In the genomic region with DNA sequence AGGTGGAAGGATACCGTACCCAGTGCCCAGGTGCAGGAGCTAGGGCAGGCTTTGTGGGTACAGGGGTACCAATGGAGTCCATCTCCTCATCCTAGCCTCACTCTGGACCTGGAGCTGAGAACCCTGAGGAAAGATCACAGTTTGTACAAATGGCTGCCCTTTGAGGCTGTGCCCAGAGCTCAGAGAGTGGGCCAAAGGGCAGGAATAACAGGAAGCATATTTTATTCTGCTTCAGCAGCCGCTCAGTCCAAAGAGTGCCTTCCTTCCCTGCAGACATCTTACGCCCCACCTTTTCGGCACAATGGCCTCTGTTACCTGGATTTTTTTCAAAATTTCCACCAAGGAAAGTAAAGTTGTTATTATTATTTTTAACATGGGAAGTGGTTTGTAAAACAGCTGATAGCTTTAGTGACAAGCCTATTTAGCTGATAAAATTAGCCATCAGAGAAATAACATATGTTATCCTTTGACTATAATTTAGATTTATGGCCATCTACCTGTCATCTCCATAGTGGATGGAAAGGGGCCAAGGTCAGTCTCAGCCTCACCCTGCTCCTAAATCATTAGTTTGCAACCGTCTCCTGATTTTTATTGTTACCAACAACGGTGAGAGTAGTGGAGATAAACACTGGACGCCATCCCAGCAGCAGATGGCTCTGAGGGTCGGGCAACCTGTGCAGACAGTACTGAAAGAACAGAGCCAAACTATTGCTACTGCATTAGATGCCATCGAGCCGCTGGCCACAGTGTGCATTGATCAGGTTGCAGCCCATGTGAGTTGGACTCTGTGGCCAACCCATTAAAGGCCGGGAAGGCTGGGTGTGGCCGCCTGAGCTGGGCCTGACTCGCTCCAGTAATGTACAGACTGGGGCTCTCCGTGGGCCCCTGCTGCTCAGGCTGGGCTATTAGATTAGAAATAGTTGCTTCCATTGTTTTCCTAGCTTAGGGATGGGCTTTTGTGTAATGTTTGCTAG, we compare ENCODE assay signal across 10 mouse cellular contexts.
A peak's percentile ranks its signal among the peaks of the same experiment; 100 is the strongest.
DNase-seq lines count a peak whose midpoint lies in the region; ATAC-seq lines count a peak whose summit lies in the region.
"Had no signal": no experiment of that assay in that cellular context is flagged by ENCODE, and none has a peak within 500 bp of the region (broad histone marks: within the 10 kb centered on the region; RNA-seq: fewer than 3 reads in every experiment).

No protein-coding gene starts in this region.

- H3K27ac ChIP-seq in kidney, embryonic 15.5 days = no peak overlapping the region

- no peak overlapping the region for H3K4me3 ChIP-seq in kidney, embryonic 15.5 days (replicated peaks)

- no peaks in the 10 kb centered on the region for H3K27me3 ChIP-seq in kidney, embryonic 15.5 days

- DNase-seq in kidney, adult 9 months = peak; percentile 58
- DNase-seq in ZHBTc4 (ENCODE audit: low read depth, low spot score) = peak; percentile 69
- peak; percentile 48 for DNase-seq in cerebellum, adult 8-10 months
- DNase-seq in kidney, postnatal 14 days = peak; percentile 27
- DNase-seq in urinary bladder, adult 18-20 months (ENCODE audit: low spot score in 2 of 2) = no peak
- no peak for DNase-seq in urinary bladder, postnatal 14 days (ENCODE audit: low spot score)

- H3K9me3 ChIP-seq in kidney, embryonic 15.5 days (replicated peaks) = no peaks in the 10 kb centered on the region

- no peak overlapping the region for H3K4me2 ChIP-seq in kidney, embryonic 15.5 days
- H3K4me2 ChIP-seq: heart, embryonic 11.5 days; midbrain, embryonic 11.5 days had no signal

- H3K9ac ChIP-seq in kidney, embryonic 15.5 days = no peak overlapping the region

- H3K36me3 ChIP-seq in kidney, embryonic 15.5 days = no peaks in the 10 kb centered on the region

- WGBS in kidney, embryonic 15.5 days = 56% methylated on average over 14 of the region's 14 CpGs

- no peak for ATAC-seq in kidney, embryonic 15.5 days (replicated peaks; ENCODE audit: low FRiP score)
- no peak for ATAC-seq in activated CD4-positive, CD25-positive, alpha-beta regulatory T cell, adult 4 months

- H3K4me1 ChIP-seq in kidney, embryonic 15.5 days = no peaks in the 10 kb centered on the region

Comparison
In these comparisons a context has a peak if more than half of its experiments do, and no peak if none do; other contexts are left out.
1. DNase-seq: peak in kidney, adult 9 months (single experiment), ZHBTc4 (single experiment), cerebellum, adult 8-10 months (single experiment) and kidney, postnatal 14 days (single experiment); none in urinary bladder, adult 18-20 months (0 of 2) and urinary bladder, postnatal 14 days (single experiment).